Mouse (Mus musculus) gastrocnemius, adult 2 months (tissue): ENCODE measurements at regions not wholly inside any gene's neighbourhood (a gene's known extent, or its start where the extent isn't known, plus 50 kb on each side); places are given as distances from the start of the nearest gene placed in this dataset.

Source experiments
- DNase-seq: peaks from one replicate; pipeline ENCODE4 v3.0.0; 2022
- H3K27ac ChIP-seq: fragments of 200-600 bp; 2 replicates; pipeline ENCODE4 v1.8.1; 2022; ENCODE audit warnings: mild to moderate bottlenecking
- H3K4me3 ChIP-seq: fragments of 200-600 bp; 2 replicates; pipeline ENCODE4 v1.8.1; 2022; ENCODE audit warnings: mild to moderate bottlenecking, moderate library complexity
- CTCF ChIP-seq: fragments of 200-600 bp; IDR thresholded peaks from 2 replicates; pipeline ENCODE4 v1.8.1; 2022; ENCODE audit warnings: antibody characterized with exemption, mild to moderate bottlenecking, moderate library complexity
- intact Hi-C: fragments of 180-260 bp; cut with DNase I; formaldehyde crosslinking; loops from one replicate; pipeline ENCODE4 v1.15.1; 2025

GRCm38 (mm10) chr6:93461374-93461773 is 518.1 kb upstream of the Adamts9 start:
- DNase-seq = no peak

GRCm38 (mm10) chr6:93457613-93458012 is 514.3 kb upstream of the Adamts9 start:
- Histone ChIP-seq H3K4me3 (no peak overlapping the region), H3K27ac (no peak overlapping the region)
- TF ChIP-seq CTCF = no peak
- intact Hi-C loops = no loop called here
- no peak for DNase-seq

More at GRCm38 (mm10) chr6:93461374-93461773, 518.1 kb upstream of the Adamts9 start:
- TF ChIP-seq CTCF = no peak
- intact Hi-C loops = no loop called here
- H3K27ac ChIP-seq = no peak overlapping the region
- H3K4me3 ChIP-seq = no peak overlapping the region

DNA sequence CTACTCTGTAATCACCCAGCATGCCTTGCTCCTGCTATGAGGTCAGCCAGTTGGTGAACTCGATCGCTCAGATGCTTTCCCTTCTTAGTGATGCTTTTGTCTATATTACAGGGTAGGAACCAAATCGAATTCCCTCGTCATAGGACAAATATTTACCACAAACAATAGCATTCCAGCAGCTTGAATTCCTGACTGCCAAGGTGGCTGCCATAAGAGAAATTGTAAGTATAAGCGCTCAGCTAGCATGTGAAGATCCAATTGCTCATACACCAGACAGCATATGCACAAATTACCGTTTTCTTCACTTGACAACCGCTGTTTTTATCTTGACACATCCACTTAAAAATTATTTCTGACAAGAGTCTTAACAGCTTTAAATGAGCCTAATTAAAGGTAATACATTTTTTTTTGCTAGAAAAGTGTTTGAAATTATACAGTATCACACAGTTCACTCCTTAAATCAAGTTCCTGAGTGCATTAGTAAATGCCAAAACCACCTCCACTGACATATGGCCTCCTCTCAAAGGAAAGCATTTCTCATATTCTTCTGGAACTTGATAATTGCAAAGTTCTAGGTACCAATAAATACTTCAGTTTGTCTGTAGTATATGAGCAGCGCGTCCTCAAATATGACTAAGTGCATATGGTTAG is 513.2 kb upstream of the Adamts9 start:
- no peak for DNase-seq
- no peak overlapping the region for H3K27ac ChIP-seq
- H3K4me3 ChIP-seq = no peak overlapping the region
- TF ChIP-seq CTCF = no peak
- intact Hi-C loops = no loop called here

- intact Hi-C loops = loop anchor here (1.0 to 10.0 kb wide), 3 partner anchors 291 to 658 kb away; partner anchors contain the start of gene Adamts9
- no peak for TF ChIP-seq CTCF
- peak overlapping the region; percentile 52 for H3K27ac ChIP-seq
- peak overlapping the region; percentile 50 for H3K4me3 ChIP-seq
- DNase-seq = peak; percentile 84
Observed at GRCm38 (mm10) chr6:93445568-93445967, 502.3 kb upstream of the Adamts9 start.

GRCm38 (mm10) chr6:93445124-93445523 is 501.8 kb upstream of the Adamts9 start:
- TF ChIP-seq CTCF = peak; percentile 72
- Histone ChIP-seq H3K27ac (peak overlapping the region; percentile 52), H3K4me3 (peak overlapping the region; percentile 50)
- DNase-seq = no peak
- intact Hi-C loops = loop anchor here (1.0 to 10.0 kb wide), 3 partner anchors 290 to 658 kb away; partner anchors contain the start of gene Adamts9

GRCm38 (mm10) chr6:93443766-93444557 is 500.7 kb upstream of the Adamts9 start:
- DNase-seq = peak; percentile 29
- peak overlapping the region; percentile 52 for H3K27ac ChIP-seq
- intact Hi-C loops = loop anchor here (2.0 to 10.0 kb wide), 2 partner anchors 289 to 501 kb away; partner anchors contain the start of gene Adamts9
- TF ChIP-seq CTCF = no peak
- no peak overlapping the region for H3K4me3 ChIP-seq

DNA sequence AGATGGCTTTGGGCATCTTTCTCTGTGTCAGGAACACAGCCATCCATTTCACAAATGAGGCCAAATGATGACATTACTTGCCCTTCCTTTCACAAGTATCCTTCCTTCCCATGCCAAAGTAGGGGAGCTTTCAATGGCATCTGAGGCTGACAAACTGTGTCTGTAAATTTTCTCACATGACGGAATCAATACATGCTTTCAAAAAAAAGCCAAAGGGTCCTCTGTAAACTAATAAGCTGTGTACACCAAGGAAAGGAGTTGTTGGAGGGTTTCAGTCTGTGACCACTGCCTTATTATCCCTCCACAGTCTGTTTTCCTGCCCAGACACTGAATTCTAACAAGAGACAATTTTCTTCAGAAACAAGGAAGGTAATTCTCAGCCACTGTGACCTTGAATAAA is 490.2 kb upstream of the Adamts9 start:
- TF ChIP-seq CTCF = no peak
- no peak for DNase-seq
- Histone ChIP-seq H3K27ac (no peak overlapping the region), H3K4me3 (no peak overlapping the region)
- intact Hi-C loops = no loop called here

- no peak overlapping the region for H3K27ac ChIP-seq
- DNase-seq = no peak
- H3K4me3 ChIP-seq = no peak overlapping the region
- intact Hi-C loops = no loop called here
- TF ChIP-seq CTCF = no peak
Observed at GRCm38 (mm10) chr6:93426141-93426540, 482.8 kb upstream of the Adamts9 start.

DNA sequence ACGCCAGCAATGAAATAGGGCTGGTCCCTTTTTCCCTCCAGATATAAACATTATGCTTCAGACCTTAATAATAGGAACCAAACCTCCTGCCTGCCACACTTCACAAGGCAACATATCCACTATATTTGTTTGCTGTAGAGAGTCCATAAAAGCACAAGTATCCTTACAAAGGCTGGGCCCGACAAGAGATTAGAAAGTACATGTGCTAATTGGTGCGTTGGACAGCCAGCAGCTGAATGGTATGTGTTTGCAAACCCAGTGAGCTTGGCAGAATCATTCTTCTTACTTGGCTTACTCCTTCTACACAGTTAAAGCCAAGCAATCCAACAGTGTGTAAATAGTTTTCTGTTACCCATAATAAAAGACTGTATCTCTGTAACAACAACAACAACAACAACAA is 479.6 kb upstream of the Adamts9 start:
- no peak overlapping the region for H3K4me3 ChIP-seq
- DNase-seq = no peak
- intact Hi-C loops = no loop called here
- no peak for TF ChIP-seq CTCF
- no peak overlapping the region for H3K27ac ChIP-seq

DNA sequence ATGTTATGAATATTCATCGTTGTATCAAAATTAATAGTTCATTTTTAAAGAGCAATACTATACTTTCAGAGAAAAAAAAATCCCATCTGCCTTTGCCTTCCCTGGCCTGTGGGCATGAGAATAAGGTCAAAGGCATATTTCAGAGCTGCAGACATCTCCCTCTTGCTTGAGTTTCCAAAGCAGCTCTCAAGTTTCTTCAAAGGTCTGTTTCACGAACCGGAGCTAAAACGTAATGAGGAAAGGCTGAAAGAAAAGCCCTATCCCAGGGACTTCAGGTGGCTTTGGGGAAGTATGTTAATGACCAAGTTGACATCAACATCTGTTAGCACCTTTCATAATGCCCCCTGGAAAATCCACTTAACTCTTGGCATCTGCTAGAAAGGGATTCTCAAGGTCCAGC is 479.0 kb upstream of the Adamts9 start:
- no peak overlapping the region for H3K27ac ChIP-seq
- no peak for DNase-seq
- TF ChIP-seq CTCF = no peak
- H3K4me3 ChIP-seq = no peak overlapping the region
- intact Hi-C loops = no loop called here

GRCm38 (mm10) chr6:93417625-93418024 is 474.3 kb upstream of the Adamts9 start:
- intact Hi-C loops = no loop called here
- no peak overlapping the region for H3K4me3 ChIP-seq
- H3K27ac ChIP-seq = no peak overlapping the region
- no peak for DNase-seq
- TF ChIP-seq CTCF = no peak

GRCm38 (mm10) chr6:93416006-93416405 is 472.7 kb upstream of the Adamts9 start:
- Histone ChIP-seq H3K27ac (no peak overlapping the region), H3K4me3 (no peak overlapping the region)
- TF ChIP-seq CTCF = no peak
- intact Hi-C loops = no loop called here
- peak; percentile 20 for DNase-seq

DNA sequence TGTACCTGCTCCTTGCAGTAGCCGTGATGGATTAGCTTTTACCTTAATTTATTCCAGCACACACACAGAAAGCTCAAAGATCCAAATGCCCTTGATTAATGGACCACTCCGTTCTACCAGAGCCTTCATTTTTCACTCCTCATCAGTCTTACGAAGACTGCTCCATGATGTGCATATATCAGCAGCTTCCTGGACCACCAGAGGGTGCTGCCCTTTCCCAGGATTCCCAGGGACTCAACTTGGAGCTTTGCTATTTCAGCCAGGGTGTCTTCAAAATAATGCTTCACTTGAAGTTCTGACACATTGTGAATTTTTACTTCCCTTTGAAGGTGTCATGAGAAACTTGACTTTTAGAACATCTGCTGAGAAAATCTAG is 467.8 kb upstream of the Adamts9 start:
- intact Hi-C loops = no loop called here
- TF ChIP-seq CTCF = no peak

More for the DNA sequence above, 467.8 kb upstream of the Adamts9 start:
- Histone ChIP-seq H3K27ac (no peak overlapping the region), H3K4me3 (no peak overlapping the region)
- DNase-seq = no peak
